Mouse (Mus musculus) mesoderm, embryonic 11.5 days (tissue): Measurements from ENCODE around the gene Dscaml1.
A peak's percentile ranks its signal among the peaks of the same experiment; 100 is the strongest.

Experiments used
- DNase-seq: peaks from one replicate; pipeline ENCODE4 v3.0.0-alpha.2; 2012; ENCODE audit warnings: low read depth, low spot score

Dscaml1 gene

GRCm38 (mm10) chr9:45677952-45678663 lies 251.7 kb downstream of the Dscaml1 start:
- DNase-seq = no peak

- no peak for DNase-seq
These were observed 252.2 kb downstream of the Dscaml1 start for GRCm38 (mm10) chr9:45678664-45679026.

DNA sequence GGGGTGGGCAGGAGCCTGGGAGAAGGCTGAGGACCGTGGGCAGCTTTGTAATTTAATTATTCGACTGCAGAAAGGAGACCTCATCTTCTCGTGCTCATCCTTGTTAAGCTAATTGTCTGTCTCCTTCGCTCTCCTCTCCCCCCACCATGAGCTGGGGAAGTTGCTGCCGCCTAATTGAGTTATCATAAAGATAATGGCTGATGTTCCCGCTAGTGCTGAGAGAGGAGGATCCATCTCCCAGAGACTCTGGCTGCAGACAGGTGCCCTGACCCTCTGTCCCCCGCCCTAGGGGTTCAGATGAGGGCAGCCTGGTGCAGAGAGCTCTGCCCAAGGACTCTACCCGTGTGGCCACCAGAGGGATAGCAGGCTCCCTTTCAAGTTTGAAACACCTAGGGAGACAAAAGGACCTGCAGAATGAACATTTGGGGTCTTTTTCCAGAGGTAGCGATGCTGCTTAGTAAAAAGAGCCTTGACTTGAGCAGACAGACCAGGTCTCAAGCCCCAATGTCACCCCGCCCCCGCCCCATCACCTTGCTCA lies 256.1 kb downstream of the Dscaml1 start:
- DNase-seq = no peak

DNA sequence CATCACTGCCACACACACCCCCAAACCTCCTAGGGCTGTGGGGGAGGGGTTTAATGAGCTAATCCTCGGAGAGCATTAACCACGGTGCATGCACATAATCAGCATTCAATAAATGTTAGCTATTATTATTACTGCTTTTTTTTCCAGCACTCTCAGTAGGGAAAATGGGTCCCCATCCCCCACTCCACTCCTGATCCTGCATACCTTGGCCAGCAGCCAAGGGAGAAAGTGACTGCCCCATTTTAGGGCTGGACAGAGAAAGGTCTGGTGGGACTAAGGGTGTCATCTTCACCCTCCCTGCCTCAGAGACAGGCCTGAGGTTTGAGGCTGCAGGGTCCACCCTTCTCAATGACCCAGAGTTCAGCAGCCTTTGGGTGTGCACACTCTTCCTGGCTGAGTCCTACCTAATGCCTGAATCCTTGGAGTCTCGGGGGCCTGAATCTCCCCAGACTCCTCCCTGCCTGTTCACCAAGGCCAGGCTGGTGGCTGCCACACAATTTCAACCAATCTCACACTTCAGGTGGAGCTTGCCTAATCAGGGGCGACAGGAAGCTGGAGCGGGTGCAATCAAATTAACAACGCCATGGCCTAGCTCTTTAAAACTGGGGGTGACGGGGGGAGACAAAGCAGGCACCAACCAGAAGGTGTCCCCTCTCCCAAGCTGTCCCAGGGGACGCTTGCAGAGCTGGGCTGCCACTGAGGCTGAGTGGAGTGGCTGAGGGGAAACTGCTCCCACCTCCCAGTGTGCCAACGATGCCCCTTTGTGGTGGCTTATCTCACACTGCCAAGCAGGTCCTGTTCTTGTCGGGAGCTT lies 267.2 kb downstream of the Dscaml1 start:
- peak; percentile 33 for DNase-seq

DNA sequence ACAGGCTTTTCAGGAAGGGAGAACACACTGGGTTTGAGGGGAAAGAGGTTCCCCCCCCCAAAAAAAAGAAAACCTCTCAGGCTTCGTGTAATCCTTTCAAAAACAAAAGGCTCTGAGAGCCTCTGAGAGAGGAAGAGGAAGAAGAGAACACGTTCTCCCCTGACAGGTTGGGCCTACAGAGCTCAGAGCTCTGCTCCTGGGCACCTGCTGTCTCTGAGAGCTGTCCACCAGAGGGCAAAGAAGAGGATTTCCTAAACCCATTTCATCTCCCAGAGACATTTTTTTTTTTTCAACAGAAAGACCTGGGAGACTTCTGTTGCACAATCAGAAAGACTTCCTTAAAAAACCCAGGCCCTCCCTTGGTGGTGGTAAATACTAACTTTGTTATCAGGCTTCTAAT lies 267.8 kb downstream of the Dscaml1 start:
- no peak for DNase-seq

- no peak for DNase-seq
These were observed 272.7 kb downstream of the Dscaml1 start for GRCm38 (mm10) chr9:45699171-45699570.

- DNase-seq = no peak
These were observed 276.8 kb downstream of the Dscaml1 start for GRCm38 (mm10) chr9:45703236-45703635.

DNA sequence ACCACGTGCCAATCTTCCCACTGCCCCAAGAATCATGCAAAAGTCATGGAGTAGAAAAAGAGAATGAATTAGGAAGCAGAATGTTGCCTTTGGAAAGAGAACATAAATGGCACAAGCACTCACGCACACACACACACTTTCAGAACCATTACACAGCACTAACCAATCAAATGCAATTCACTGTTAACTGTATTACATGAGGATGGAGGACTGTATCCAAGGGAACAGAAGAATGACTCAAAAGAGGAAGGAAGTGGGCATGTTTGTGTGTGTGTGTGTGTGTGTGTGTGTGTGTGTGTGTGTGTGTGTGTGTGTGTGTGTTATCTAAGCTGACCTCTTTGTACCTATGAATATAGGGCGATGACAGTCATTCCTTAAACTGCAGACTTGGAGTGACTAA lies 278.0 kb downstream of the Dscaml1 start:
- no peak for DNase-seq

- peak; percentile 48 for DNase-seq
These were observed 283.9 kb downstream of the Dscaml1 start for GRCm38 (mm10) chr9:45710300-45710699.

DNA sequence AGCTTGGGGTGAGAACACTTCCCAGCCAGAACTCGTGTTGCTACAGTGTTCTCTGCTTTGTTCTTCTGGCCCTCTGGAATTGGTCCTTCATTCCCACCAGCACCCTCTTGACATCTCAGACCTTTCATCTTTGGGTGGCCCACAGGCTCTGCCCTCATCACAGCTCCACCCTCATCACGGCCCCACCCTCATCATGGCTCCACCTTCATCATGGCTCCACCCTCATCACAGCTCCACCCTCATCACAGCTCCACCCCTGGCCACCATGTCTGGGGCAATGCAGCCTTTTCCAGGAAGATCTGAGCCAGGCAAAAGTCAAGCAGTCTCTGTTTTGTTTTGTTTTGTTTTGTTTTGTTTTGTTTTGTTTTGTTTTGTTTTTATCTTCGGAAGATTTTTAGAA lies 289.0 kb downstream of the Dscaml1 start:
- no peak for DNase-seq

GRCm38 (mm10) chr9:45719997-45720396 lies 293.6 kb downstream of the Dscaml1 start:
- no peak for DNase-seq

- DNase-seq = no peak
These were observed 305.4 kb downstream of the Dscaml1 start for GRCm38 (mm10) chr9:45731851-45732250.

- DNase-seq = no peak
These were observed 306.8 kb downstream of the Dscaml1 start for GRCm38 (mm10) chr9:45733246-45733645.

- no peak for DNase-seq
These were observed 312.7 kb downstream of the Dscaml1 start for GRCm38 (mm10) chr9:45739001-45739701.

DNA sequence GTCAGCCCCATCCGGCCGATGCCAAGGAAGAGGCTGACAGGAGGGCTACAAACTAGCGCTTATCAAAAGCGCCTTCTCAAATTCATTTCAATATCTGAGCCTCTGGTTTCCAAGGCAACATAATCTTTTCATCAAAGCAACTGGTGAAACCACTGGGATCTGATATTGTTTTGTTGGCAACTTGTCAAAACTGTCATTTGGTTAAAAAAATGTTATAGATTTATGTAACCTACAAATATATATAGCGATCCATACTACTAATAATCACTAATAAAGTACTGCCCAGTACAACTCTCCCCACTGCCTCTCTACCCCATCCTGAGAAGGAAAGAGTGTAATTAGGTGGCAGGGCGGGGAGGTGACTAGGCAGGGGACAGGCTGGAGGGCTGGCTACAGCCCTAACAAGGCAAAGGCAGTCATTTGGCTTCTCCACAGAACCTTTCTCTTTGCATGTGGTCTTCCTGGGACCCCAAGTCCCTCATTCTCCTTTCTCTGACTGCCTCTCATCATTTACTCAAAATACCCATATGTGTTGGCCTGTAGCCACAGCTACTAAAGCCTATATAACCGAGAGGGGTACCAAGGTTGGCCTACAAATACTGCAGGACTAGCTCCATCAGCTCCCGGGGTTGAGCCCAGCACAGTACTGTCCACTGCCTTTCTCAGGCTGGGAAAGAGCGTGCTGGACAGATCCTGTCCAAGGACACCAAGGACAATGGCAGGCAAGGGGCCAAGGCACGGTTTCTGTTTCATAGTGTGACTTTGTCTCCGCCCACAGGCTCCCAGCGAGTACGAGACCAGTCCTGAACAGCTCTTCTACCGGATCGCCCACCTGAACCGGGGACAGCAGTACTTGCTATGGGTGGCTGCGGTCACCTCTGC lies 313.5 kb downstream of the Dscaml1 start:
- no peak for DNase-seq

DNA sequence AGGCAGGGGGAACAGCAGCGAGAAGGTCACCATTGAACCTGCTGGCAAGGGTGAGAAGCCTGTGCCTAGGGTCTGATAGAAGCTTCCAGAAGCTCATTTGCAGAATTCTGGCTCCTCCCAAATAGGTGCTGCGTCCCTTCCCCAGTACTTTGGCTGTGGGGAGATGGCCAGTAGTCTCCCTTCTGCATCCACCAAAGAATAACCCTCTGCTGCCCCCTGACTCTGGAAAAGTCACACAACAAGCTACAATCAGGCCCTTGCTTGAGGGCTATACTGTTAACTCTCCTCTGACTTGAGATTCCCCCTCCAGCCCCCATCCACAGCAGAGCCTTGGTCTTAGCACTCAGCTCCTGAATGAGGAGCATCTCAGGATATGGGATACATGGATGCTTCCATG lies 314.2 kb downstream of the Dscaml1 start:
- DNase-seq = no peak

DNA sequence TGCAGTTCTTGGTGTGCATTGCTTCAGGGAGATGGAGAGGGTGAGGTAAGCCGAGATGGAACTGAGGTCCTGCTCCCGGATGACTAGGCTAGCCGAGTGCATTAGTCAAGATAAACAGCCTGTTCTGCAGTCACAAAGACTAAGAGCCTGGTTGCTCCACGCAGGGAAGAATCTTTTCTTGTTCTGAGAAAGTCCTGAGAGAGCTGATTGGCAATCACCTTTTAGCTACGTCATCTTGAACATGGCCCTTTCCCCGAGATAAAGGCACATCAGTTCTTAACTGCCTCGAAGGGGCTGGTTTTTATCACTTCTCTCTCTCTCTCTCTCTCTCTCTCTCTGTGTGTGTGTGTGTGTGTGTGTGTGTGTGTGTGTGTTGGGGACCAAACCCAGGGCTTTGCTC lies 319.0 kb downstream of the Dscaml1 start:
- DNase-seq = no peak

- no peak for DNase-seq
These were observed 323.5 kb downstream of the Dscaml1 start for GRCm38 (mm10) chr9:45749917-45750316.

- peak; percentile 79 for DNase-seq
These were observed 328.1 kb downstream of the Dscaml1 start for GRCm38 (mm10) chr9:45754452-45755091.

GRCm38 (mm10) chr9:45766195-45766594 lies 339.8 kb downstream of the Dscaml1 start:
- DNase-seq = no peak

DNA sequence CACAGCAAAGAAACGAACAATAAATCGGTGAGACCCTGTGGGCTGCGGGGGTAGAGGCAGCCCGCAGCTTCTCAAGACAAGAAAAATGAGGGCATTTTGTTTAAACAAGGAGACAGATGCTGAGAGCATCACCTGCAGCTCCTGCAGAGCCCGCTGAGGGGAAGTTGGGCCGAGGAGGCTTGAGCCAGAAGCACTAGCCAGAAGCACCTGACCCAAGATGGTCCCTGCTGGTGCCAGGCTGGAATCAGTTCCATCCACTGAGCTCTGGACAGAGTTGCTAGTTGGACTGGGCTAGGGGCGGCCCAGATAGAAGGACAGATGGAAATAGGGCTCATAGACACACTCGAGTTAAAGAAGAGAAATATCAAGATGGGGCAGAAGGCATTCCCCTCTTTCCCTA lies 340.7 kb downstream of the Dscaml1 start:
- no peak for DNase-seq
